Mouse (Mus musculus) erythroblast, adult 5-6 weeks (primary cell): ENCODE data around the gene Smc4. TPM values are rescaled to one million over a fixed set of nuclear protein-coding genes. Genes with fewer than 3 reads are reported as not detected.

ENCODE experiments used
- ATAC-seq: replicated peaks from 2 replicates; pipeline ENCODE4 v1.8.0; 2016; ENCODE audit warnings: moderate number of reproducible peaks, mild to moderate bottlenecking, moderate TSS enrichment, inconsistent platforms; ENCODE audit not compliant: poor library complexity, low FRiP score, severe bottlenecking
- total RNA-seq, 2 experiments: library from RNA; stranded (forward) in 1 of 2; stranded (reverse) in 1 of 2; fragments of 150-400 nt in 1 of 2; fragments of 200-764, 138-1000 nt in 1 of 2; gene quantifications; 2 replicates each; pipeline versions ENCODE4 v1.2.3 to v1.2.4; 2015 to 2017; ENCODE audit warnings: low replicate concordance in 2 of 2

The Smc4 gene
- total RNA-seq (2015; ENCODE audit: low replicate concordance) (162 and 171 TPM in 2 replicates), total RNA-seq (2017; ENCODE audit: low replicate concordance) (317 and 358 TPM in 2 replicates)

DNA sequence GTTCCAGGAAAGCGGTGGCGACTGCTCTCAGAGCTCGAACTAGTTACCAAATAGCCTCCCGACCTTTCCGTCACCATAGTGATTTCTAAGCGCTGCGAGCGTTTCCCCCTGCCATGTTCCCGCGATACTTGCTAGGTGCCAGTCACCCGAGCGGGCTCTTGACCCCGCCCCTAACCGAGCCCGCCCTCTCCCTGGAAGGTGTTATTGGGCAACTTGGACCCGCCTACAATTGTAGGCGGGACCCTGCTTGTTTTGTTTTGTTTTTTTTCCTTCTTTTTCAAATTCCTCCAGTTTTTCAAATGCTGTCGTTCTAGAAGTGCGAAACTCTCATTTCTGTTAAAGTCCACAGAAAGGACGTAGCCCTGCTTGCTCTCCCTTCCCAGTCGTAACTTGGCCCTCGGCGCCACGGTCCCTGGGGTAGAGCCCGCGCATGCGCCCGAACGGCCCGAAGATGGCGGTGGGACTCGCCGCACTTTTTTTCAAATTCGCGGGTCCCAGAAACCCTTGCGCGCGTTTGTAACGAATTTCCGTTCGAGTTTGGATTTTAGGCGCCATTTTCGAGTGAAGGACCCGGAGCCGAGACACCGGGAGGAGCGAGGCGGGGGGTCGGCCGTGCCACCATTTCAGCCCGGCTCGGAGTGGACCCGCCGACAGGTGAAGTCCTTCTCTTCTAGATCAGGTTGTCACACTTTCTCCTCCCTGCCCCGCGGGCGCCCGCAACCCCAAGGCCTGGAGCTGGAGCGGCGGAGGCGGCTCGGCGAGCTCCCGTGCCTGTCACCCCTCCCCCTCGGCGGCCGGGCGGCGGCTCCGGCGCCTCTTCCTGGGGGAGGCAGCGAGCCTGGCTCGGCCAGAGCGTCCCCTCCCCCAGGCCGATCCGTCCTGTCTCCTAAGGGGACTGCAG, at the start of gene Smc4, which contains the start of gene Ift80:
Smc4 (plus strand) TSS at position 302 of the 901 bp plus-strand sequence.
Ift80 (minus strand) TSS at position 134 of the 901 bp plus-strand sequence.
- peak; percentile 85 for ATAC-seq

DNA sequence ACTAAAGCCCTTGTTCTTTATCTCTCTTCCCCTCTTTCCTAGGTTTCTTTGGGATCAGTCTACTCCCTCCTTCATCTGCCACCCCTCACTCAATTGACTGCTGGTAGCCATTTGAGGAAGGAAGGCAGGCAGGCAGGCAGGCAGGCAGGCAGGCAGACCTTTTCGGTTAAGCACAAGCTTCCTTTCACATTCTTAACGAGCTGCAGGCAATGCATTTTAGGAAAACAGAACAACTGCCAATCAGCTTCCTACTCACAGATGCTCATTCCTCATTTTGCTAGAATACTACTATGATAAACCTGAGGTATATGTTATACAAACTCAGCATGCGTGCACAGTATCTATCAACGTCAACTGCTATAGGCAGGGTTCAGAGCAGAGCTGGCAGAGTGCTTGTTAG, 48.1 kb upstream of the Smc4 start:
- no peak for ATAC-seq

DNA sequence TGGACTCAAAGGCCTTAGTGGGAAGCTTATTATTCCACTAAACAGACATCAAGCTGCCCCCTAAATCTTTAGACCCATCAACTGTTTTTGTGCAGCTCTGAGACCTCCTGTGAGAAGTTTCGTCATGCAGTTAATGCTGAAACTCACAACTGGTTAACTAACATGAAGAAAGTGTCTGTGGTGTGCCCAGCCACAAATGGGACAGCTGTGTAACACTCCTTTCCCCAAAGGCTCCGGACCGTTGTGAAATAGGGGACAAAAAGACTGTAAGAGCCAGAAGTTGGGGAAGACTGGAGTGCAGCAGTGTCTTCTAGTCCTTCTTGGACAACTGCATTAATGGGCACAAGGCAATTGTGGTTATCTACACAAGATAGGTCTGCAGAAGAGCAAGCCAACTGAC, 47.1 kb upstream of the Smc4 start:
- ATAC-seq = no peak

DNA sequence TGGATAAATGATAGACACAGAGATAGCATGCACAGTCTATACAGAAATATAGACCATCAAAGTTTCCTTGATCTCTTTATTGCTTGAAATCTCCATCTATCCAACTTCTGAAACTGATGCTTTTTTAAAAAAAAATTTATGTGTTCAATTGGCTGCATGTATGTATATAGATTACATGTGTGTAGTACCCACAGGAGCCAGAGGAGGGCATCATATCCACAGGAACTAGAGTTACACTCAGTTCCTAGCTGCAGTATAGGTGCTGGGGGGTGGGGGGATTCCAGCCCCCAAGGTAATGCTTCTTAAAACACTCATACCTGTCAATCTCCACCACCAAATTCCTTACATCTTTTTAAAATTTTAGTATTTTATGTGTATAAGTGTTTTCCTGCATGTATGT, 39.9 kb upstream of the Smc4 start:
- peak; percentile 86 for ATAC-seq

DNA sequence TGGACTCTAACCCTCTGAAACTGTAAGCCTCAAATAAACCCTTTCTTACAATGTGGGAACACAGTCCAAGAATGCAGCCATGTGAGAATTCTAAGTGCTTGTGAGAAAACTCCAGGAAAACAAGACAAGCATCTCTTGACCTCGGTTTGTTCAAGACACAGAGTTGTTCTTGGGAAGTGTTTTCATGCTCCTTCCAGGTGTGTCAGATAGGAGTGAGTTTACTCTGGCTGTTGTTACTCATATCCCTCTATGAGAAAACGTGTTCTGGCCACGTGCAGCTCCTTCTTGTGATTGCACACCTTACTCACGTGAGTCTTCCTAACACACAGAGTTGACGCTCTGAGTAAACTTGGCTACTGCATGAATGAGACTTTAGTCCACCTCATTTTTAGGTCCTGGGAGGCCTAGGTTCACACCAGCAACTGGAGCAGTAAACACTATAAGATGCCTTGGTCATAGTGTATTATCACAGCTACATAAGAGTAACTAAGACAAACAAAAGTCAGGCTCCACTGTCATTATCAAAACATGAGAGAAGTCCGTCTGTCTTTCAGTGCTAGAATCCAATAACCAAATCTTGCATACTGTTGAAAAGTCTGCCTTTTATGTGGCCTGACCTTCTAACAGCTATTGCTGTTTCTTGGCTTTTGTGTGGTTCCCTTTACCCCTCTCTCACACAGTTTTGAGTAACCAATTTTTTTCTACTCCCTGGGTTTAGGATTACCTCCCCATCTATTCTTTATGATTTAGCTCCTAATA, 37.8 kb upstream of the Smc4 start:
- no peak for ATAC-seq

DNA sequence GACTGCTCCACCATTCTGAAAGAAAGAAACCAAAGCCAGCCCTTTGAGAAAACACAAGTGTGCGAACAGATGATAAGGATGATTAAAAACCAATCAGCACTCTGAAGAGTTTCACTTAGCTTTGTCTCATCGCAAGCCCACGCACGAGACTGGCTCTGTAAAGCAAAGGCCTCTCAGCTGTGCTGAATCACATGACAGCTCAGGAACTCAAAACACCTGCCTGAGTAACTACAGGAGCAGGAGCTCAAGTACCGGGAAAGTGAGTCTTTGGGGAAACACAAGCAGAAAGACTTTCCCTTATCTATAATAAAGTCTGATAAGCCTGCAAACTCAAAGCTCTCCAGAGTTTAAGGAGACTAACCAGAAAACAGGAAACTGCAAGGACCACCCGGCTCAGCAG, 37.1 kb upstream of the Smc4 start:
- no peak for ATAC-seq

DNA sequence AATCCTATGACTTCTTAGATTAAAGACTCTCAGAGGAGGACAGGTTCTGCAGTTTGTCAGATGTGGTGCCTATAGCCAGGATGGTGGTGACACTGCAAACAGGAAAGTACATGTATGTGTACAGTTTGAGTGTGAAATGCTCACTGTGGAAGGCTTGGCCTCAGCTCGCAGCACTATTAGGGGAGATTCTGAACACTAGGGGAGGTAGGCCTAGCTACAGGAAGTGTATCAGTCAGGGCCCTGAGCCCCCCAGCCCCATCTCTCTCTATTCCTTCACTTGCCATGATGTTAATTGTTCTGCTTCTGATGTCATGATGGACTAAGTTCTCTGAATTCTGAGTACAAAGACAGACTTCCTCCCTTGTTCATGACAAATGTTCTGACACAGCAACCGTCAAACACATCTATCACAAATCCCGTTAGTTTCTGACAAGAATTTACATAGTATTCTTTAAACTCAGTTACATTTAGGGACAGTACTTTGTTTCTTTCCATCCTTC, 35.4 kb upstream of the Smc4 start:
- no peak for ATAC-seq

DNA sequence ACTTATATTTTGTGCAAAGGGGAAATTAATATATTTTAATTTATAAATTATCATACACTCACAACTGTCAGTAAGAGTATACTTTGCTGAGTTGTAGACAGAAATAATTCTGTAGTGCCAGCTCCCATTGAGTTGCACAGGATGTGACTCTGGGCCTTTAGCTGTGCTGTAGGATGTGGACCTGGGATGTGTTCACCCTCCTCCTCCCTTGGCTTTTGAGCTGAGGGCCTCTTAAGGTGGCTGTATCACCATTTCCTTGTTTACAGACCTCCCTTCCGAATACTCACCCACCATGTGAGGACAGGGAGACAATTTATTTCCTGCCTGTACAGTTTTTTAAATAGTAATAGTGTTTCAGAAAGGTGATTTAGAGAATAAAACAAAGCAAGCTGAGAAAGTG, 31.0 kb upstream of the Smc4 start:
- no peak for ATAC-seq

DNA sequence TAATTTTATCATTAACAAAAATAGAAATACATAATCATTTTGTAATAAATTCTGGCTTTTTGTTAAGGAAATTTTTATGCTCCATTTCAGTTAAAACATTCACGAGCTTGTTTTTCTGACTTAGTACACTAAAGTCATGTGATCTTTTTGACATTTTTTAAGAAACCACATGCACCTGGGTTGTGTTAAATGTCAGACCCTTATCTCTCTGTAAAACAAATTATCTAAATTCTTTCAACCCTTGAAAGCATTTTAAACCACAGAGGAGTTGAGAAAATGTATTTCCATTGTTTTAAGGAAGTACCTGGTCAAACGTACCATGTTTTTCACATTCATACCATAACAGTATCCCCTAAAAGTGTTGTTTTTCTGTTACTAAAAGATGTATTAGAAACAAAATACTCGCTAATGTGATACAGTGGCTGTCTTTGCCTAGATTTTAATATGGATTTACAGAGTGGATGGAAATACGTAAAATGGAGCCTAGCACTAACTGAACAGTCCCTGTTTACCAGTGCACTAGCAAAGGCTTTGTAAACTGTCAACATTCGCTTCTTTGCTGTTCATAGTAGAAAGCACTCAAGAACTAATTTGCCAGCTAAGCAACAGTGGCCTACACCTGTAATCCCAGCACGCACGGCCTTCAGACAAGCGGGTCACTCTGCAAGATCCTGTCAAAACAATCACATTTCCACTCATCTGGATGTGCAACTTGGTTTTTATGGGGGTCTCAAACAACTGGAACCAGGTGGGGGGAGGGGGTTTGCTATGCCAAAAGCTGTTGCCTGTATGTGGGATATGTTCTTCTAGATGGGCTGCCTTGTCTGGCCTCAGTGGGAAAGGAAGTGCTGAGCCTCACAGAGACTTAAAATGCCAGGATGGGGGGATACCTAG, 29.7 kb upstream of the Smc4 start:
- no peak for ATAC-seq

DNA sequence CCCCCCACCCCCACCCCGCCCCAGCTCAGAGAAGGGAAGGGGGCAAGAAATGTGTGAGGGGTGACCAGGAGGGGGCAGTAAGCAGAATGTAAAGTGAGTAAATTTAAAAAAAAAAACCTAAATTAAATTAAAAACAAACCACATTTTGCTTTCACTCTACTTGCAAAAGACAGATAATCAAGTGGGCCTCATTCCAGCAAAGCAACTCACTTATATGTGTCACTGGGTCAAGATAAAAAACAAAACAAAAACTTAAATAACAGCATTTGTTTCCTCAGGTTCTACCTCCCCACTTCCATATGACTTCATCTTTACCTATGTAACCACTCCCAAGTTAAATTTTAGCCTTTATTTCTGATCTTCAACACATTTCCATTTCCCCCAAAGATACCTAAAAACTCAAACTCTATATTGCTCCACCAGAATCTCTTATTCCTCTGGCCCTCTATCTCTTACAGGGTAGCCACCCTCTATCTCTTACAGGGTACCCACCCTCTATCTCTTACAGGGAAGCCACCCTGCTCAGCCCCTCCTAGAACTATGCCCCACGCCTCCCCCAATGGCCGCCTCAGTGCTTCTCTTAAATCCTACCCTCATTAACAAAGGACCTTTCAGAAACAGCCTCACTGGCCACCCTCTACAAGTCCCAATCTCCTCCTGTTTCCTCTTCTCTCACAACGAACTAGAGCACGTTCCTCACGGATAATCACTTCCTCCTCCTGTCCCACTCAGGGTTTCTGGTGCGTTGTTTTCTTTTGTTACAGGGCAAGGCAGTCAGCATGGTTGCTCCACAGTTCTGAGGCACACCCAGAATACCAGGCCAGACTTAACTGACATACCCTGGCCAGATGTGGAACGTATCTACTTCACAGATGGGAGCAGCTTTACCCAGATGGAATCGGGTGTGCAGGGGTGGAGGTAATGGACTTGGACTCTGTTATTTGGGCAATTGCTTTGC, 28.7 kb upstream of the Smc4 start:
- peak; percentile 50 for ATAC-seq

DNA sequence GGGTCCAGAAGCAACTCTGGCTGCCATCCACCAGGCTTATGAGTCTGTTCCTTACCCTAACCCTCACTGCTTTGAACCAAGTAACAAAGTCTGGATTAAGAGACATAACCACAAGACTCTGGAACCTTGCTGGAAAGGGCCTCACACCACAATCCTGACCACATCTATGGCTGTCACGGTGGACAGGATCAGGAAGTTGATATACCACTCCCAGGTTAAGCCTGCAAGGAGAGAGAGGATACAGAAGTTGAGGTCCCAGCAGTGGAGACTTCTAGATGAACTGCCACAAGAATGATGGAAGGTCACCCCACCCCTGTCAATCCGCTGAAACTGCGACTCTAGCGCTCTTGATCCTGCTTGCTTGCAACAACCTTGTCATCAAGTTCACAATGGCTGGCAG, 26.8 kb upstream of the Smc4 start:
- no peak for ATAC-seq

DNA sequence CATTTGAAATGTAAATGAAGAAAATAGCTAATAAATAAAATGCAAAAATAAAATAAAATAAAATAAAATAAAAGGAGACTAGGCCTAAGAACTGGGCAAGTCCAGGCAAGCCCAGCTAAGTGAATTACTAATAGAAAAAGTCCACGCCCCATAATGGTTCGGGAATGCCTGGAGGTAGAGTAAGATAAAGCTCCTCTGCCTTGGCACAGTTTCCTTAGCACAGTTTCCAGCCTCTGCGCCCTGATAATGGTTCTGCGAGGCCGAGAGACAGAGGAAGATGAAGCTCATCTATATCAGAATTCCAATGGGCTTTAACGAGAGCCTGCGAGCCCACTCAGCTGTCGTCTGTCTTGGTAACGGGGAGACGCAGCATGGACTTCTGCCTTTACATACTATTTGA, 25.4 kb upstream of the Smc4 start:
- ATAC-seq = peak; percentile 95

DNA sequence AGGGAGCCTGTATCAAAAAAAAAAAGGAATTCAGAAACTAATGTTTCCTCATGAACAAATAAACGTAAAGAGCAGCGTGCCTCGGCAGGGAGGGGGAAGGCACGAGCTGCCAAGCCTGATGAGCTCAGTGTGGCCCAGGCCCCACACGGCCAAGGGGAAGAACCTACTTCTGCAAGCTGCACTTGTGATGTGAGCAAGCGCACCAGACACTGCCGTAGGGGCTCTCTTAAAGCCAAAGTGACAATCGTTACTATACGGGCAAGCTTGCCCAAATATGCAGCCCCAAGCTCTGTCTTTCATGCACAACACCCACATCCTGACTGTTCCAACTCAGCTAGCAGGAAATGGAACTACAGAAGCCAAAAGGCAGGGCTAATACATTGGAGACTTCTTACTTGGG, 23.6 kb upstream of the Smc4 start:
- ATAC-seq = no peak

DNA sequence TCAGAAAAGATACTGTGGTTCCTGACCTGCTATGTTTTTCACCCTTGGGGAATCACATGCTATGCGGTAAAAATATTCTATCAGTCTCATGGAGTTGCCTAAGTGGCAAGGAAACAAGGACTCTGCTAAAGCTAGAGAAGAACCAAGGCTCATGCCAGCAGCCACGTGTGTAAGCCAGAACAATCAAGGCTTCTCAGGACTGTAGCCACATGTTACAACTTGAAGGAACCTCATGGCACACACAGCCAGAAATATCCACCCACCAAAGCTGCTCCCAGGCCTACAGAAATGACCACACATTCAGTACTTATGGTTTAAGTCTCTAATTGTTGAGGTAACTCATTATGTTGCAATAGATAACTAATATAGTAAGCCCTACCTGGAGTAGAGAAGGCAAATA, 18.0 kb upstream of the Smc4 start:
- no peak for ATAC-seq

DNA sequence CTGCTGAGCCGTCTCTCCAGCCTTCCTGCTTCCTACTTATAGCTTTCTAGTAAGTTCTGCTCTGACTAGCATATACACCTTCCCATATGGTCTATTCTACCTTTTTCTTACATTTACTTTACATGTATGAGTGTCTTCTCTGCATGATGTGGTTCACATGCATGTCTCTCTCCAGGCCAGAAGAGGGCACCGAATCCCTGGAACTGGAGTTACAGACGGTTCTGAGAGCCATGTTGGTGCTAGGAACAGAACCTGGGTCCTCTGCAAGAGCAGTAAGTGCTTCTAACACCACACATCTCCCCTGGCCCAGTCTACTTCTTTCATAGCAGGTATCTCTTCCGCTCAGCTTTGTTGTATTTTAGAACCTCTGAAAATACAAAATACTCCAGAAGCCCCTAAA, 1.8 kb upstream of the Smc4 start:
- ATAC-seq = no peak

DNA sequence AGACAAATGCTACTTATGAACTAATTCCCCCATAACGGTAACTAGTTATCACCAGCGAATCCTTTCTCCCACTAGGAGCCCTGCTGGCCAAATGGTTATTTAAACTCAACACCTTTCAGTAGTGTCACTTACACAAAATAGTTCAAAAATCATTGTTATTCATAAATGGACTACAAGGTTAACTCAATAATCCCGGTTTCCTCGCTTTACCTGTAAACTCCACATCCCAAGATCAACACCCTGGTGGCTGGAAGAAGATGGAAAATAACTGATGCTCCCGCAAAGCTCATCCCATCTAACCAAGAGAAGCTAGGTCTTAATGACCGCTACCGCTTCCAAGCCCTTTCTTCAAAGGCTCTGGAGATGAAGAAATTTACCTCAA, 492 bp upstream of the Smc4 start:
- ATAC-seq = peak; percentile 29

DNA sequence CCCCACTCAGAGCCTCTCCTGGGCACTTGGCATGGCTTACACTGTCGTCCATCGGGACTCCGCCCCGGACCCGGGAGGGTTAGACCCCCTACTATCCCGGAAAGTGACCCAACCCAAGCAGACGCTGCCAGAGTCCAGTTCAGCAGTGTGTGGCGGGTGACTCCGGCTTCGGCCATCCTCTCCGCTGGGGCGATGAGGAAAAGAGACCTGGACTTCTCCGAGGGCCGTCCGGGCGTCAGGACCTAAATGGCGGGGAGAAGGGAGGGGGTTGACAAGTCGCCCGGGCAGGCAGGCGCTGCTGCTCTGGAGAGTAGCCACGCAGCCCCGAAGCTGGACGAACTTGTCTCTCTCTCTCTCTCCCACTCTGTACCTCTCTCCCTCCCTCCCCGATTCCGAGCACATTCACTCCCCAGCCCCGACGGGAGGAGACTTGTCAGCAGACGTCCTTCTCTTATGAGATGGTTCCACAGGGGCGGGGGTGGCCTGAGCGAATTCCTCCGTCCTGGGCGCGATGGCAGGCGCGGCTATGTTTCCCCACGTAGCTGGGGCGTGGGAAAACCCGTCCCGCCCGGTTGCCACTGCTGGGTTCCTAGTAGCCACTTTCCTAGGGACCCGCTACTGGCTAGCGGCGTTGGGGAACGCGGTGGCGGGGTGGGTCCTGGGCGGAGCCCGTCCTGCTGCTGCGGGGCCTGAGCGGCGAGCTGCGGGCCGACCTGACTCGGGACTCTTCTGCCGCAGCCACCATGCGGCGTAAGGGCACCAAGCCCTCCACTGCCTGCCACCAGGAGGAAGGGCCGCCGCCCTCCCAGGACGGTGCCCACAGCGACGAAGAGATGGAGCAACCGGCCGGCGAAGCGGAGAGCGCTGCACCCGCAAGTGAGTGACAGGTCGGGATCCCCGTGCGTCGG, 1.1 kb downstream of the Smc4 start:
- ATAC-seq = peak; percentile 61
